Mouse (Mus musculus) liver, adult 2 months (tissue): ENCODE measurements around the gene Dlgap1.

ENCODE experiments used
- CTCF ChIP-seq: fragments of 200-500 bp; IDR thresholded peaks from 2 replicates; pipeline ENCODE4 v1.5.1; 2011; ENCODE audit warnings: low read depth, low read length, control low read depth
- POLR2A ChIP-seq: fragments of 200-500 bp; IDR thresholded peaks from 2 replicates; pipeline ENCODE4 v1.6.1; 2011; ENCODE audit warnings: low read length, control low read depth; ENCODE audit not compliant: insufficient read depth; ENCODE audit errors: extremely low read depth

DNA sequence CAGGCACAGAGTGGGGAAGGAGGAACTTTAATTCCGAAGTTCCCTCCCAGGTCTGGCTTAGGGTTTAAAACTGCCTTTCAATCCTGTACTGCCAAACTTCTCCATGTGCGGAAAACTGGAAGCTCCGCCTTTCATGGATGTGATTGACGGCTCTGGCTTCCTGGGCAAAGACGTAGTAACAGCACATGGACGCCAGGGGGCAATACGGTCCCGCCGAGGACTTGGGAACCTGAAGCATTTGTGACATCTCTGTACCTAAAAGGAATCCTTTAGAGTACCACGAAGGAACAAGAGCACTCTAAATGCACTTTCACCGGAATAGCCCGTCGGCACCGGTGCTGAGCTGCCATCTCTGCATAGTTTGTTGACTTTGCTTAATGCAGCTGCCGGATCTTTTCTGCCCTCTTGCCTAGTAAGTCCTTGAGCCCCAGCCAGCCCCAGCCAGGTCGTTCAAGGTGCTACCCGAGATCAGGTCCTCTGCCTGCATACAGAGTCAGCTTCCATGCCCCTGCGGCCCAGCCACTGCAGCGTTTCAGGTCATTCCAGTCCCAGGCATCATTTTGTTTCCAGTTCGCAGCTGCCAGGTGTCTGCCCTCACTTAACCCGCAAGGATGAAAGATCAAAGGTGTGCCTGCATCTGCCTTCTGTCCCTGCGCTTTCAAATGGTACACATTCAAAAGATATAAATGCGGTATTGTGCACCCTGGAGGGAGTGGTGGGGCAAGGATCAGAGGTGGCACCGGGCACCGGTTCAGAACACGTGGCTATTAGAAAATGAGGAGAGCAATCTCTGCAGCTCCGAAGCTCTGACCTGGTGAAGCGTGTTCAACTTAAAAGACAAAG, 738.3 kb downstream of the Dlgap1 start:
- peak; percentile 92 for TF ChIP-seq CTCF
- no peak for TF ChIP-seq POLR2A
